In the genomic region with DNA sequence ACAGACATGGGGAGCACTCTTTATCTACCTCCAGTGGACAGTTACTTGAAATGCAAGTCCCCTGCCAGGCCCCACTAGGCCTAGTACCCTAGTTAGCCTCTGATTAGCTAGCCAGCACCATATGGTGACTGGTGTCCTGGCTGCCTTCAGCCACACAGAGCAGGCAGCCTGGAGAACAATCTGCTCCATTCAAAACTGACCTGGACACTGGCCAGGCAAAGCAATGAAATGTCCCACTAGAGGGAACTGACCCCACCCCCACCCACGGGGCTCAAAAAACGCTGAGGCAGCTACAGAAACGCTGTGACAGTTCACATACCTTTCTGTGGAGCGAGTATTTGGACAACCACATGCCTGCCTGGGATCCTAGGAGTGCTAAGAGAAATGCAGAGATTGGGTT, we compare ENCODE assay signal across 8 mouse cellular contexts. TPM values are rescaled to one million over a fixed set of nuclear protein-coding genes. Genes with fewer than 3 reads are reported as not detected.
A peak's percentile ranks its signal among the peaks of the same experiment; 100 is the strongest.
DNase-seq lines count a peak whose midpoint lies in the region; ATAC-seq lines count a peak whose summit lies in the region.

No protein-coding gene starts in this region.

- H3K27ac ChIP-seq in heart, embryonic 12.5 days (ENCODE audit: poor library complexity, severe bottlenecking) = peak overlapping the region; percentile 76
- peak overlapping the region; percentile 9 to 66; a peak in 3 of 4 replicates for H3K27ac ChIP-seq in heart, embryonic 14.5 days (replicated peaks in 1 of 2; ENCODE audit: control insufficient read depth in 1 of 2, insufficient read depth in 1 of 2, low read depth in 2 of 2, low read length in 2 of 2)
- peak overlapping the region; percentile 57 for H3K27ac ChIP-seq in neural tube, embryonic 12.5 days

- peak; percentile 38 for ATAC-seq in heart, embryonic 12.5 days (ENCODE audit: insufficient number of reproducible peaks, low FRiP score)
- peak; percentile 94 for ATAC-seq in cerebellum, adult (ENCODE audit: insufficient number of reproducible peaks, low FRiP score, low TSS enrichment)
- ATAC-seq in heart, embryonic 14.5 days (ENCODE audit: insufficient number of reproducible peaks, insufficient read depth, low FRiP score, low read depth) = peak; percentile 36; the same call in 1 of the 2 replicates
- ATAC-seq in neural tube, embryonic 12.5 days (ENCODE audit: low FRiP score, low read depth) = no peak
- no peak for ATAC-seq in erythroid progenitor cell, adult 5-6 weeks (replicated peaks; ENCODE audit: low FRiP score, poor library complexity, severe bottlenecking)

- DNase-seq in heart, postnatal 36 days = no peak
- DNase-seq in kidney, postnatal 4 days = peak; percentile 78 to 86
- no peak for DNase-seq in ovary, postnatal 14 days (ENCODE audit: low spot score)

- peaks cover 19% of the 10 kb centered on the region for H3K27me3 ChIP-seq in heart, embryonic 12.5 days (replicated peaks)
- peaks cover 22% of the 10 kb centered on the region; the same call in 1 of the 2 replicates for H3K27me3 ChIP-seq in heart, embryonic 14.5 days (ENCODE audit: control insufficient read depth, insufficient read depth, low read length)
- H3K27me3 ChIP-seq in neural tube, embryonic 12.5 days (replicated peaks) = no peaks in the 10 kb centered on the region

- 13% methylated on average over 4 of the region's 4 CpGs for WGBS in heart, embryonic 12.5 days
- WGBS in heart, embryonic 14.5 days = 9% methylated on average over 4 of the region's 4 CpGs
- WGBS in neural tube, embryonic 12.5 days = 31% methylated on average over 4 of the region's 4 CpGs

- peak overlapping the region; percentile 58; the same call in 1 of the 2 replicates for H3K4me2 ChIP-seq in heart, embryonic 12.5 days
- H3K4me2 ChIP-seq in heart, embryonic 14.5 days (ENCODE audit: low read length) = peak overlapping the region; percentile 3; the same call in 1 of the 2 replicates
- peak overlapping the region; percentile 49; the same call in 1 of the 2 replicates for H3K4me2 ChIP-seq in neural tube, embryonic 12.5 days (replicated peaks)

- H3K9me3 ChIP-seq in heart, embryonic 12.5 days (replicated peaks) = no peaks in the 10 kb centered on the region
- H3K9me3 ChIP-seq in heart, embryonic 14.5 days (ENCODE audit: control insufficient read depth, low read length) = no peaks in the 10 kb centered on the region
- H3K9me3 ChIP-seq in neural tube, embryonic 12.5 days = no peaks in the 10 kb centered on the region

- no peak overlapping the region for H3K9ac ChIP-seq in heart, embryonic 12.5 days
- 0 out of 2 replicates have a peak overlapping the region, but pooled peaks have one; percentile 4 for H3K9ac ChIP-seq in heart, embryonic 14.5 days (ENCODE audit: low read length)
- H3K9ac ChIP-seq in neural tube, embryonic 12.5 days = no peak overlapping the region

- intact Hi-C loops in heart, postnatal 36 days (cut with DNase I) = no loop called here

- peaks cover 35% of the 10 kb centered on the region for H3K4me1 ChIP-seq in heart, embryonic 12.5 days (replicated peaks)
- peaks cover 26 to 38% of the 10 kb centered on the region in 2 experiments for H3K4me1 ChIP-seq in heart, embryonic 14.5 days (ENCODE audit: control insufficient read depth in 2 of 2, insufficient read depth in 2 of 2, low read length in 2 of 2)
- peaks cover 42% of the 10 kb centered on the region for H3K4me1 ChIP-seq in neural tube, embryonic 12.5 days

- no peaks in the 10 kb centered on the region for H3K36me3 ChIP-seq in heart, embryonic 12.5 days
- no peaks in the 10 kb centered on the region for H3K36me3 ChIP-seq in heart, embryonic 14.5 days (ENCODE audit: control insufficient read depth, insufficient read depth, low read length)
- H3K36me3 ChIP-seq in neural tube, embryonic 12.5 days = no peaks in the 10 kb centered on the region

- no peak overlapping the region for H3K4me3 ChIP-seq in heart, embryonic 12.5 days
- no peak overlapping the region for H3K4me3 ChIP-seq in heart, embryonic 14.5 days (ENCODE audit: control insufficient read depth in 1 of 2, insufficient read depth in 1 of 2, low read depth in 1 of 2, low read length in 2 of 2)
- no peak overlapping the region for H3K4me3 ChIP-seq in neural tube, embryonic 12.5 days

RNA-seq across cellular contexts. Expression of a gene that starts 24.0 kb away (rescaled TPM):
- 0.69 and 0.72 TPM in 2 replicates for polyA plus RNA-seq in heart, embryonic 12.5 days (2016; fragmentation: Nextera tagmentation; extraction: Ambion mirVana)
- 1 to 10 TPM; 1.0 to 1.1 TPM for total RNA-seq in heart, postnatal 36 days (2021)
- 0.24 and 0.26 TPM in 2 replicates for polyA plus RNA-seq in heart, embryonic 14.5 days (2014; fragmentation: Nextera tagmentation; extraction: Ambion mirVana)
- 2.9 and 3.3 TPM in 2 replicates for polyA plus RNA-seq in neural tube, embryonic 12.5 days (2016; fragmentation: Nextera tagmentation; extraction: Ambion mirVana)
- 6.7 and 8.6 TPM in 2 replicates for total RNA-seq in erythroid progenitor cell, adult 5-6 weeks (2015; ENCODE audit: low replicate concordance)
- total RNA-seq in erythroid progenitor cell, adult 5-6 weeks (2017; ENCODE audit: low replicate concordance) = 2.6 and 3.9 TPM in 2 replicates

Comparison
In these comparisons a context has a peak if more than half of its experiments do, and no peak if none do; other contexts are left out.
1. ATAC-seq: peak in heart, embryonic 12.5 days (single experiment), cerebellum, adult (single experiment) and heart, embryonic 14.5 days (single experiment); none in neural tube, embryonic 12.5 days (single experiment) and erythroid progenitor cell, adult 5-6 weeks (single experiment).
2. H3K4me2 ChIP-seq: peak in every context shown above with its lines; median percentile 58 in heart, embryonic 12.5 days; 49 in neural tube, embryonic 12.5 days; 3 in heart, embryonic 14.5 days.
3. DNase-seq: peak in kidney, postnatal 4 days (2 of 2); none in heart, postnatal 36 days (0 of 2) and ovary, postnatal 14 days (single experiment).
4. Peak in every context shown above with its lines, with median percentiles within 50 percentile points of each other: H3K27ac ChIP-seq.